Mouse (Mus musculus): ENCODE measurements around the gene Gm20873.
"Not testable (repeated sequence)": the region's sequence is repeated elsewhere in the genome, so short reads cannot be mapped to it uniquely, and the experiment has no call there.

The Gm20873 gene

GRCm38 (mm10) chrY:6266798-6267197 is at the start of gene Gm20873:
Gm20873 (plus strand) TSS chrY:6267098.
- DNase-seq: not testable (repeated sequence)

GRCm38 (mm10) chrY:6237895-6238294 is 29.0 kb upstream of the Gm20873 start, which contains the start of gene Gm21746:
Gm21746 (minus strand) TSS chrY:6237995.
- not testable (repeated sequence) for DNase-seq

All from B cell, adult 2 months (primary cell).